Mouse (Mus musculus): ENCODE data around the gene Slc5a3. TPM values are rescaled to one million over a fixed set of nuclear protein-coding genes. Genes with fewer than 3 reads are reported as not detected.

Gene Slc5a3
- total and polyA plus RNA-seq, 3 experiments: 1.7 to 4.1 (median 2.2) TPM

- Histone ChIP-seq H3K9ac (ENCODE audit: insufficient read depth, low read depth) (no peak overlapping the region), H3K4me1 (ENCODE audit: control insufficient read depth in 1 of 2, insufficient read depth in 2 of 2) (peaks cover 7 to 22% of the 10 kb centered on the region in 2 experiments), H3K36me3 (replicated peaks in 1 of 2; ENCODE audit: control insufficient read depth in 1 of 2, insufficient read depth in 1 of 2, low read length in 1 of 2) (no peaks in the 10 kb centered on the region), H3K27me3 (replicated peaks) (no peaks in the 10 kb centered on the region), H3K79me2 (replicated peaks; ENCODE audit: control insufficient read depth, extremely low read depth, insufficient read depth, poor library complexity, severe bottlenecking) (no peaks in the 10 kb centered on the region), H3K4me2 (ENCODE audit: insufficient read depth, low read depth, poor library complexity, severe bottlenecking) (no peak overlapping the region), H3K4me3 (replicated peaks in 1 of 3; ENCODE audit: low read depth in 2 of 3, low read length in 2 of 3, poor library complexity in 1 of 3) (no peak overlapping the region), H3K9me3 (replicated peaks; ENCODE audit: low read length) (peaks cover 7% of the 10 kb centered on the region), H3K27ac (ENCODE audit: insufficient read depth, low read depth) (no peak overlapping the region)
- TF ChIP-seq JUN (IDR thresholded peaks at IDR 0.05; ENCODE audit: insufficient read depth, low read depth, low read length) (no peak), TCF12 (IDR thresholded peaks at IDR 0.05; ENCODE audit: low read depth, low read length) (no peak), ETS1 (conservative IDR thresholded peaks at IDR 0.05; ENCODE audit: low read depth, low read length) (no peak), SMC3 (IDR thresholded peaks at IDR 0.05; ENCODE audit: low read depth, low read length) (no peak), ZMIZ1 (IDR thresholded peaks at IDR 0.05; ENCODE audit: low read depth, low read length) (no peak), RCOR1 (conservative IDR thresholded peaks at IDR 0.05; ENCODE audit: low read depth, low read length) (no peak), JUND (conservative IDR thresholded peaks at IDR 0.05; ENCODE audit: low read depth, low read length) (no peak), E2F4 (IDR thresholded peaks at IDR 0.05; ENCODE audit: insufficient replicate concordance, low read depth, low read length) (no peak)
- dilution Hi-C loops (cut with MboI; ENCODE audit: extremely low pct_ligation_motif_present, extremely low pct_unique_long_range_greater_than_20kb, low sequenced_read_pairs): no loop called here
- DNase-seq (ENCODE audit: extremely low read depth): no peak
- in situ Hi-C loops (cut with MboI; ENCODE audit: low pct_ligation_motif_present, low pct_unique_long_range_greater_than_20kb, low sequenced_read_pairs): no loop called here
Measured at GRCm38 (mm10) chr16:92039421-92039820, 18.7 kb upstream of the Slc5a3 start.

DNA sequence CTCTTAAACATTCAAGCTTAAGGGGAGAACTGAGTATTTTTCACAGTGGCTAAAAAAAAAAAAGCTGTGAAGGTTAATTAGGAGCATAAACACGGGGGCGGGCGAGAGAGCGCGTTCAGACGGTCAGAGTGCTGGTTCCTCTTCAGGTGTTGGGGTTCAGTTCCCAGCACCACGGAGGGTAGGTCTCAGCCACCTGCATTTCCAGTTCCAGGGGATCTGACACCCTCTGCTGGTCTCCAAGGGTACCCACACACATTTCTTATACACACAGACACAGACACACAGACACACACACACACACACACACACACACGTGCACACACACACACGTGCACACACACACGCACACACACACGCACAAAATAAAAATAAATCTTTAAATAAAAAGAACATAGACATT, 18.2 kb upstream of the Slc5a3 start:
- dilution Hi-C loops (cut with MboI; ENCODE audit: extremely low pct_ligation_motif_present, extremely low pct_unique_long_range_greater_than_20kb, low sequenced_read_pairs): no loop called here
- H3K9ac ChIP-seq (ENCODE audit: insufficient read depth, low read depth): no peak overlapping the region
- H3K79me2 ChIP-seq (replicated peaks; ENCODE audit: control insufficient read depth, extremely low read depth, insufficient read depth, poor library complexity, severe bottlenecking): no peaks in the 10 kb centered on the region
- H3K27ac ChIP-seq (ENCODE audit: insufficient read depth, low read depth): no peak overlapping the region
- in situ Hi-C loops (cut with MboI; ENCODE audit: low pct_ligation_motif_present, low pct_unique_long_range_greater_than_20kb, low sequenced_read_pairs): no loop called here
- H3K27me3 ChIP-seq (replicated peaks): no peaks in the 10 kb centered on the region
- H3K4me2 ChIP-seq (ENCODE audit: insufficient read depth, low read depth, poor library complexity, severe bottlenecking): no peak overlapping the region
- no peak for TF ChIP-seq MAX (IDR thresholded peaks at IDR 0.05; ENCODE audit: low read length)
- DNase-seq (ENCODE audit: extremely low read depth): no peak
- no peak overlapping the region for H3K4me3 ChIP-seq (replicated peaks in 1 of 3; ENCODE audit: low read depth in 2 of 3, low read length in 2 of 3, poor library complexity in 1 of 3)
- peaks cover 7% of the 10 kb centered on the region for H3K9me3 ChIP-seq (replicated peaks; ENCODE audit: low read length)
- peaks cover 7 to 22% of the 10 kb centered on the region in 2 experiments for H3K4me1 ChIP-seq (ENCODE audit: control insufficient read depth in 1 of 2, insufficient read depth in 2 of 2)
- H3K36me3 ChIP-seq (replicated peaks in 1 of 2; ENCODE audit: control insufficient read depth in 1 of 2, insufficient read depth in 1 of 2, low read length in 1 of 2): no peaks in the 10 kb centered on the region

- H3K4me3 ChIP-seq (replicated peaks in 1 of 3; ENCODE audit: low read depth in 2 of 3, low read length in 2 of 3, poor library complexity in 1 of 3): no peak overlapping the region
- no peak overlapping the region for H3K4me2 ChIP-seq (ENCODE audit: insufficient read depth, low read depth, poor library complexity, severe bottlenecking)
- H3K9ac ChIP-seq (ENCODE audit: insufficient read depth, low read depth): no peak overlapping the region
- H3K27me3 ChIP-seq (replicated peaks): peaks cover 14% of the 10 kb centered on the region
- H3K27ac ChIP-seq (ENCODE audit: insufficient read depth, low read depth): no peak overlapping the region
- TF ChIP-seq NELFE (IDR thresholded peaks at IDR 0.05; ENCODE audit: low read depth, low read length): no peak
- no peak for TF ChIP-seq GABPA (IDR thresholded peaks at IDR 0.05; ENCODE audit: insufficient replicate concordance, low read depth, low read length)
- no peak for TF ChIP-seq TBP (conservative IDR thresholded peaks at IDR 0.05; ENCODE audit: low read depth, low read length)
- TF ChIP-seq POLR2AphosphoS2 (IDR thresholded peaks at IDR 0.05; ENCODE audit: low read depth, low read length): no peak
- TF ChIP-seq PAX5 (IDR thresholded peaks at IDR 0.05; ENCODE audit: low read length): no peak
- peaks cover 0 to 2% of the 10 kb centered on the region in 2 experiments for H3K36me3 ChIP-seq (replicated peaks in 1 of 2; ENCODE audit: control insufficient read depth in 1 of 2, insufficient read depth in 1 of 2, low read length in 1 of 2)
- dilution Hi-C loops (cut with MboI; ENCODE audit: extremely low pct_ligation_motif_present, extremely low pct_unique_long_range_greater_than_20kb, low sequenced_read_pairs) (no loop called here), in situ Hi-C loops (cut with MboI; ENCODE audit: low pct_ligation_motif_present, low pct_unique_long_range_greater_than_20kb, low sequenced_read_pairs) (no loop called here)
- peaks cover 0 to 4% of the 10 kb centered on the region in 2 experiments; a peak in 1 of 4 replicates for H3K4me1 ChIP-seq (ENCODE audit: control insufficient read depth in 1 of 2, insufficient read depth in 2 of 2)
- H3K9me3 ChIP-seq (replicated peaks; ENCODE audit: low read length): peaks cover 16% of the 10 kb centered on the region
- no peak for DNase-seq (ENCODE audit: extremely low read depth)
- H3K79me2 ChIP-seq (replicated peaks; ENCODE audit: control insufficient read depth, extremely low read depth, insufficient read depth, poor library complexity, severe bottlenecking): no peaks in the 10 kb centered on the region
Measured at GRCm38 (mm10) chr16:92051777-92052310, 6.3 kb upstream of the Slc5a3 start.

Data from CH12.LX (cell line).